Mouse (Mus musculus): ENCODE measurements around the gene Scgn.

Scgn gene

GRCm38 (mm10) chr13:23990928-23991327 is at the start of gene Scgn:
Gene Scgn, minus strand, starts transcription at chr13:23991214.
- DNase-seq (ENCODE audit: low spot score in 2 of 2), result peak in 1 of 2 experiments; percentile 4

GRCm38 (mm10) chr13:24040221-24040620 is 49.2 kb upstream of the Scgn start:
- DNase-seq (ENCODE audit: low spot score in 2 of 2), result no peak

- DNase-seq (ENCODE audit: low spot score in 2 of 2), result no peak
Observed at GRCm38 (mm10) chr13:24037502-24037901, 46.5 kb upstream of the Scgn start.

- DNase-seq (ENCODE audit: low spot score in 2 of 2), result no peak
Observed at GRCm38 (mm10) chr13:24036150-24036549, 45.1 kb upstream of the Scgn start.

GRCm38 (mm10) chr13:24027191-24028170 is 36.5 kb upstream of the Scgn start:
- no peak for DNase-seq (ENCODE audit: low spot score in 2 of 2)

GRCm38 (mm10) chr13:24018515-24018914 is 27.5 kb upstream of the Scgn start:
- DNase-seq (ENCODE audit: low spot score in 2 of 2), result no peak

GRCm38 (mm10) chr13:24005528-24005927 is 14.5 kb upstream of the Scgn start:
- DNase-seq (ENCODE audit: low spot score in 2 of 2), result no peak

- no peak for DNase-seq (ENCODE audit: low spot score in 2 of 2)
Observed at GRCm38 (mm10) chr13:24001797-24002196, 10.8 kb upstream of the Scgn start.

- no peak for DNase-seq (ENCODE audit: low spot score in 2 of 2)
Observed at GRCm38 (mm10) chr13:24001081-24001480, 10.1 kb upstream of the Scgn start.

GRCm38 (mm10) chr13:23998826-23999225 is 7.8 kb upstream of the Scgn start:
- no peak for DNase-seq (ENCODE audit: low spot score in 2 of 2)

- no peak for DNase-seq (ENCODE audit: low spot score in 2 of 2)
Observed at GRCm38 (mm10) chr13:23994756-23995155, 3.7 kb upstream of the Scgn start.

GRCm38 (mm10) chr13:23994024-23994423 is 3.0 kb upstream of the Scgn start:
- no peak for DNase-seq (ENCODE audit: low spot score in 2 of 2)

- DNase-seq (ENCODE audit: low spot score in 2 of 2), result no peak
Observed at GRCm38 (mm10) chr13:23990451-23990850, 563 bp downstream of the Scgn start.

- DNase-seq (ENCODE audit: low spot score in 2 of 2), result no peak
Observed at GRCm38 (mm10) chr13:23985130-23985529, 5.9 kb downstream of the Scgn start.

- no peak for DNase-seq (ENCODE audit: low spot score in 2 of 2)
Observed at GRCm38 (mm10) chr13:23972271-23972670, 18.7 kb downstream of the Scgn start.

- DNase-seq (ENCODE audit: low spot score in 2 of 2), result no peak
Observed at GRCm38 (mm10) chr13:23971870-23972269, 19.1 kb downstream of the Scgn start.

GRCm38 (mm10) chr13:23964909-23965308 is 26.1 kb downstream of the Scgn start:
- no peak for DNase-seq (ENCODE audit: low spot score in 2 of 2)

- DNase-seq (ENCODE audit: low spot score in 2 of 2), result no peak
Observed at GRCm38 (mm10) chr13:23959776-23960175, 31.2 kb downstream of the Scgn start.

- DNase-seq (ENCODE audit: low spot score in 2 of 2), result peak in 1 of 2 experiments; percentile 48
Observed at GRCm38 (mm10) chr13:23950928-23951327, 40.1 kb downstream of the Scgn start.

- no peak for DNase-seq (ENCODE audit: low spot score in 2 of 2)
Observed at GRCm38 (mm10) chr13:23949484-23950246, 41.3 kb downstream of the Scgn start.

GRCm38 (mm10) chr13:23946254-23946653 is 44.8 kb downstream of the Scgn start:
- no peak for DNase-seq (ENCODE audit: low spot score in 2 of 2)

- DNase-seq (ENCODE audit: low spot score in 2 of 2), result no peak
Observed at GRCm38 (mm10) chr13:23942861-23943260, 48.2 kb downstream of the Scgn start.

GRCm38 (mm10) chr13:23940291-23940690 is 50.7 kb downstream of the Scgn start:
- no peak for DNase-seq (ENCODE audit: low spot score in 2 of 2)

Data from natural killer cell, adult 2 months (primary cell).